Mouse (Mus musculus): ENCODE measurements around the gene Glyat. TPM values are rescaled to one million over a fixed set of nuclear protein-coding genes. Genes with fewer than 3 reads are reported as not detected.

Gene Glyat
- polyA plus RNA-seq, 1 experiment = 0.08 TPM

- H3K79me2 ChIP-seq (ENCODE audit: control insufficient read depth, insufficient read depth) = no peaks in the 10 kb centered on the region
Measured at GRCm38 (mm10) chr19:12608336-12608735, 24.8 kb upstream of the Glyat start.

GRCm38 (mm10) chr19:12613646-12614045 lies 19.5 kb upstream of the Glyat start:
- Histone ChIP-seq H3K79me2 (ENCODE audit: control insufficient read depth, insufficient read depth) (no peaks in the 10 kb centered on the region), H3K79me3 (ENCODE audit: low read depth) (no peaks in the 10 kb centered on the region), H3K27me3 (ENCODE audit: control insufficient read depth, insufficient read depth, insufficient read length) (no peaks in the 10 kb centered on the region), H3K36me3 (ENCODE audit: control insufficient read depth, insufficient read depth) (no peaks in the 10 kb centered on the region), H3K4me3 (ENCODE audit: insufficient read depth, poor library complexity, severe bottlenecking) (no peak overlapping the region), H3ac (ENCODE audit: control insufficient read depth, insufficient read length, low read depth) (no peak overlapping the region)
- TF ChIP-seq CTCF (IDR thresholded peaks at IDR 0.05; ENCODE audit: control insufficient read depth, insufficient read depth, insufficient read length) (no peak), MAX (IDR thresholded peaks at IDR 0.05) (no peak), MYOG (IDR thresholded peaks at IDR 0.05; ENCODE audit: control insufficient read depth, extremely low read depth, insufficient read length) (no peak), CEBPB (IDR thresholded peaks at IDR 0.05; ENCODE audit: low read depth) (no peak), MYOD1 (IDR thresholded peaks at IDR 0.05; ENCODE audit: control insufficient read depth, insufficient read length, low read depth) (no peak), FOSL1 (IDR thresholded peaks at IDR 0.05; ENCODE audit: insufficient read depth, low read length, poor library complexity, severe bottlenecking) (no peak), USF1 (IDR thresholded peaks at IDR 0.05; ENCODE audit: low read depth) (no peak)

More at GRCm38 (mm10) chr19:12608336-12608735, 24.8 kb upstream of the Glyat start:
- Histone ChIP-seq H3K27me3 (ENCODE audit: control insufficient read depth, insufficient read depth, insufficient read length) (no peaks in the 10 kb centered on the region), H3K4me3 (ENCODE audit: insufficient read depth, poor library complexity, severe bottlenecking) (no peak overlapping the region), H3ac (ENCODE audit: control insufficient read depth, insufficient read length, low read depth) (no peak overlapping the region), H3K79me3 (ENCODE audit: low read depth) (no peaks in the 10 kb centered on the region), H3K36me3 (ENCODE audit: control insufficient read depth, insufficient read depth) (no peaks in the 10 kb centered on the region)
- TF ChIP-seq MYOD1 (IDR thresholded peaks at IDR 0.05; ENCODE audit: control insufficient read depth, insufficient read length, low read depth) = no peak
- no peak for TF ChIP-seq CTCF (IDR thresholded peaks at IDR 0.05; ENCODE audit: control insufficient read depth, insufficient read depth, insufficient read length)
- no peak for TF ChIP-seq CEBPB (IDR thresholded peaks at IDR 0.05; ENCODE audit: low read depth)
- TF ChIP-seq MAX (IDR thresholded peaks at IDR 0.05) = no peak
- no peak for TF ChIP-seq USF1 (IDR thresholded peaks at IDR 0.05; ENCODE audit: low read depth)
- no peak for TF ChIP-seq MYOG (IDR thresholded peaks at IDR 0.05; ENCODE audit: control insufficient read depth, extremely low read depth, insufficient read length)
- TF ChIP-seq FOSL1 (IDR thresholded peaks at IDR 0.05; ENCODE audit: insufficient read depth, low read length, poor library complexity, severe bottlenecking) = no peak

- Histone ChIP-seq H3K27me3 (ENCODE audit: control insufficient read depth, insufficient read depth, insufficient read length) (no peaks in the 10 kb centered on the region), H3K79me3 (ENCODE audit: low read depth) (no peaks in the 10 kb centered on the region), H3K36me3 (ENCODE audit: control insufficient read depth, insufficient read depth) (no peaks in the 10 kb centered on the region), H3K79me2 (ENCODE audit: control insufficient read depth, insufficient read depth) (no peaks in the 10 kb centered on the region), H3K4me3 (ENCODE audit: insufficient read depth, poor library complexity, severe bottlenecking) (no peak overlapping the region), H3ac (ENCODE audit: control insufficient read depth, insufficient read length, low read depth) (no peak overlapping the region)
- TF ChIP-seq MYOD1 (IDR thresholded peaks at IDR 0.05; ENCODE audit: control insufficient read depth, insufficient read length, low read depth) (no peak), USF1 (IDR thresholded peaks at IDR 0.05; ENCODE audit: low read depth) (no peak), FOSL1 (IDR thresholded peaks at IDR 0.05; ENCODE audit: insufficient read depth, low read length, poor library complexity, severe bottlenecking) (no peak), CTCF (IDR thresholded peaks at IDR 0.05; ENCODE audit: control insufficient read depth, insufficient read depth, insufficient read length) (no peak), MYOG (IDR thresholded peaks at IDR 0.05; ENCODE audit: control insufficient read depth, extremely low read depth, insufficient read length) (no peak), MAX (IDR thresholded peaks at IDR 0.05) (no peak), CEBPB (IDR thresholded peaks at IDR 0.05; ENCODE audit: low read depth) (no peak)
Measured at GRCm38 (mm10) chr19:12634259-12634658, 1.2 kb downstream of the Glyat start.

- Histone ChIP-seq H3K36me3 (ENCODE audit: control insufficient read depth, insufficient read depth) (no peaks in the 10 kb centered on the region), H3K79me2 (ENCODE audit: control insufficient read depth, insufficient read depth) (no peaks in the 10 kb centered on the region), H3K4me3 (ENCODE audit: insufficient read depth, poor library complexity, severe bottlenecking) (no peak overlapping the region), H3ac (ENCODE audit: control insufficient read depth, insufficient read length, low read depth) (no peak overlapping the region), H3K27me3 (ENCODE audit: control insufficient read depth, insufficient read depth, insufficient read length) (no peaks in the 10 kb centered on the region), H3K79me3 (ENCODE audit: low read depth) (no peaks in the 10 kb centered on the region)
- TF ChIP-seq MYOD1 (IDR thresholded peaks at IDR 0.05; ENCODE audit: control insufficient read depth, insufficient read length, low read depth) (no peak), FOSL1 (IDR thresholded peaks at IDR 0.05; ENCODE audit: insufficient read depth, low read length, poor library complexity, severe bottlenecking) (no peak), MYOG (IDR thresholded peaks at IDR 0.05; ENCODE audit: control insufficient read depth, extremely low read depth, insufficient read length) (no peak), MAX (IDR thresholded peaks at IDR 0.05) (no peak), CTCF (IDR thresholded peaks at IDR 0.05; ENCODE audit: control insufficient read depth, insufficient read depth, insufficient read length) (no peak), USF1 (IDR thresholded peaks at IDR 0.05; ENCODE audit: low read depth) (no peak), CEBPB (IDR thresholded peaks at IDR 0.05; ENCODE audit: low read depth) (no peak)
Measured at GRCm38 (mm10) chr19:12634963-12635362, 1.9 kb downstream of the Glyat start.

GRCm38 (mm10) chr19:12636863-12637262 lies 3.8 kb downstream of the Glyat start:
- TF ChIP-seq MAX (IDR thresholded peaks at IDR 0.05) (no peak), USF1 (IDR thresholded peaks at IDR 0.05; ENCODE audit: low read depth) (no peak), FOSL1 (IDR thresholded peaks at IDR 0.05; ENCODE audit: insufficient read depth, low read length, poor library complexity, severe bottlenecking) (no peak), CTCF (IDR thresholded peaks at IDR 0.05; ENCODE audit: control insufficient read depth, insufficient read depth, insufficient read length) (no peak), CEBPB (IDR thresholded peaks at IDR 0.05; ENCODE audit: low read depth) (no peak), MYOD1 (IDR thresholded peaks at IDR 0.05; ENCODE audit: control insufficient read depth, insufficient read length, low read depth) (no peak)

GRCm38 (mm10) chr19:12638049-12638448 lies 4.9 kb downstream of the Glyat start:
- TF ChIP-seq MYOG (IDR thresholded peaks at IDR 0.05; ENCODE audit: control insufficient read depth, extremely low read depth, insufficient read length) (no peak), MAX (IDR thresholded peaks at IDR 0.05) (no peak), USF1 (IDR thresholded peaks at IDR 0.05; ENCODE audit: low read depth) (no peak), MYOD1 (IDR thresholded peaks at IDR 0.05; ENCODE audit: control insufficient read depth, insufficient read length, low read depth) (no peak), FOSL1 (IDR thresholded peaks at IDR 0.05; ENCODE audit: insufficient read depth, low read length, poor library complexity, severe bottlenecking) (no peak), CTCF (IDR thresholded peaks at IDR 0.05; ENCODE audit: control insufficient read depth, insufficient read depth, insufficient read length) (no peak), CEBPB (IDR thresholded peaks at IDR 0.05; ENCODE audit: low read depth) (no peak)
- no peak overlapping the region for H3K4me3 ChIP-seq (ENCODE audit: insufficient read depth, poor library complexity, severe bottlenecking)
- no peaks in the 10 kb centered on the region for H3K27me3 ChIP-seq (ENCODE audit: control insufficient read depth, insufficient read depth, insufficient read length)
- no peak overlapping the region for H3ac ChIP-seq (ENCODE audit: control insufficient read depth, insufficient read length, low read depth)
- H3K79me3 ChIP-seq (ENCODE audit: low read depth) = no peaks in the 10 kb centered on the region
- no peaks in the 10 kb centered on the region for H3K79me2 ChIP-seq (ENCODE audit: control insufficient read depth, insufficient read depth)
- no peaks in the 10 kb centered on the region for H3K36me3 ChIP-seq (ENCODE audit: control insufficient read depth, insufficient read depth)

More at GRCm38 (mm10) chr19:12636863-12637262, 3.8 kb downstream of the Glyat start:
- Histone ChIP-seq H3K79me2 (ENCODE audit: control insufficient read depth, insufficient read depth) (no peaks in the 10 kb centered on the region), H3K79me3 (ENCODE audit: low read depth) (no peaks in the 10 kb centered on the region), H3K27me3 (ENCODE audit: control insufficient read depth, insufficient read depth, insufficient read length) (no peaks in the 10 kb centered on the region), H3K36me3 (ENCODE audit: control insufficient read depth, insufficient read depth) (no peaks in the 10 kb centered on the region), H3ac (ENCODE audit: control insufficient read depth, insufficient read length, low read depth) (no peak overlapping the region), H3K4me3 (ENCODE audit: insufficient read depth, poor library complexity, severe bottlenecking) (no peak overlapping the region)

All from C2C12 (cell line).